Mouse (Mus musculus) ES-Bruce4 (cell line): ENCODE data around the gene Urgcp.

Experiments used
- CTCF ChIP-seq: IDR thresholded peaks from one replicate; pipeline ENCODE4 v1.8.1; 2011; ENCODE audit warnings: low read depth, low read length
- EP300 ChIP-seq: IDR thresholded peaks from 2 replicates; pipeline ENCODE4 v1.6.1; 2011; ENCODE audit warnings: low read depth, low read length; ENCODE audit not compliant: insufficient read depth
- POLR2A ChIP-seq: IDR thresholded peaks from one replicate; pipeline ENCODE4 v1.8.1; 2011; ENCODE audit warnings: low read length; ENCODE audit not compliant: insufficient read depth

DNA sequence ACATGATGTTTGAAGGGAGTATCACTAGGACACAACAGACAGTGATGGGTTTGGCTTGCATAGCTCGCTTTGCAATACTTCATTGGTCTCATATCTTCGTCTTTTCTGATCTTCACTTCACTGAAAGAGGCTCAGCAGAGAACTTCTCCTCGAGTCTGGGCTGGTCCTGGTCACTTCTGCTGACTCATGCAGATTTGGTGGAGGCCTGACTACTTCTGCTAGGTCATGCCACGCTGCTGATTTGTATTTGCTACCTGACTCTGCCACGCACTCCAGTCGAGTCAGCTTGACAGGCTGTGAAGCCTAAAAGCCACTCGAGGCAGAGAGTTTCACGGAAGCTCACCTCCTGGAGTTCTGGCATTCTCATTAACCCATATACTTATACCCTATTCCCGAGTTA is 45.8 kb upstream of the Urgcp start:
- no peak for TF ChIP-seq CTCF
- no peak for TF ChIP-seq POLR2A
- no peak for TF ChIP-seq EP300
